Mouse (Mus musculus): ENCODE data around the gene Bspry.
"Not testable (repeated sequence)": the region's sequence is repeated elsewhere in the genome, so short reads cannot be mapped to it uniquely, and the experiment has no call there.

Bspry gene

DNA sequence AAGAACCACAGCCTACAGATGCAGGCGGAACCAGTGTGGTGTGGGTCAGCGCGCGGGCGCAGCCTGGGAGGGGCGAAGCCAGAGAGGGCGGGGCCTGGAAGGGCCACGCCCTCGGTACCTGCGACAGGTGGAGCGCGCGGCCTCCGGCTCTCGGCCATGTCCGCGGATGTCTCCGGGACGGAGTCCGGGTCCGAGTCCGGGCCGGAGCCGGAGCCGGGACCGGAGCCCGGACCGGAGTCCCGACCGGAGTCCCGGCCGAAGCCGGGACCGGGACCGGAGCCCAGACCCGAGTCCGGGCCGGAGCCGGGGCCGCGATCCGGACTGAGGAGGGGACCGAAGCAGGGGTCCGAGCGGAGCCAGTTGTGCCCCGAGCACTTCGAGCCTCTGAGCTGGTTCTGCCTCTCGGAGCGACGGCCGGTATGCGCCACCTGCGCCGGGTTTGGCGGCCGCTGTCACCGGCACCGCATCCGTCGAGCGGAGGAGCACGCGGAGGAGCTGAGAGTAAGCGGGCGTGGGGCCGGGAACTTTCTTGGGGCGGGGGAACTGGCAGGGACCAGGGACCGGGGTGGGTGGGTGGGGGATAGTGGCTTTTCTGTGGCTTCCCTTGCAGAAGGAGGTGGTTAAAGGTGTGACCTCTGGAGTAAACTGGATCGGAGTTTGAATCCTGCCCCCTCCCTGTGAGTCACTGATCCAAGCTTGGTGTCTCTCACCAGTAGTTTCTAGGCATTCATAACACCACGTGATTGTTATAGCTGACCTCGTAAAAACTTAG lies at the start of gene Bspry:
TSS of gene Bspry (plus strand) at position 117 of the 772 bp plus-strand sequence.
- no peak for DNase-seq

DNA sequence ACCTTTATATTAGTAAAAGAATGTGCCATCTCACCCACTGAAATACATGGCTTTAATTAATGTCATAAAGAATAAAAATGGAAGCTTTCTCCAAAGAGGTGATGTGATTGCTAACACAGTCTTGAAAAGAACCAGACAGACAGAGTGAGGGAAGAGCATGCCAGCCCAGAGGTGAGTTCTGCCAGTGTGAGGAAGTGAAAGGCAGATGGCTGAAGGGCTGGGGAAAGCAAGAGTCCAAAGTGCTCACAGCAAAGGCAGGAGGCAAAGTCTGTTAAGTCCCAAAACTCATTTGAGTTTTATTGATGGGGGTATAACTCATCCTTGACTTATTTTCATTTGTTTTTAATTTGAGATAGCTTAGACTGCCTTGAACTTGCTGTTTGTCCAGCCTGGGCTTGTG lies 49.2 kb upstream of the Bspry start:
- no peak for DNase-seq

DNA sequence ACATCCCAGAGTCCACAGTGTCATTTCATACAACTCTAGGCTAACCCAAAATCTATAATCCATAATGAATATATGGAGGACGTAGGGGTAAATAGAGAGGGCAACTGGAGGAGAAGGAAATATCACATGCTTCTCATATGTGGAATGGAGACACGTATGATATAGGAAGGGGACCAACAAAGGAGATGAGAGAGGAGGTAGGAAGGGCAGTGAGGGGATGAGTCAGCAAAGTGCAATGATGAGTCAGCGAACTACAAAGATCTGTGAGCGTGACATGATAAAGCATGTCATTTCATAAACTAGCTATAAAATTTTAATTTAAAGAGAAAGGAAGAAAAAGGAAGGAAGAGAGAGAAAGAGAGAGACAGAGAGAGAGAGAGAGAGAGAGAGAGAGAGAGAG lies 48.3 kb upstream of the Bspry start:
- DNase-seq: no peak

DNA sequence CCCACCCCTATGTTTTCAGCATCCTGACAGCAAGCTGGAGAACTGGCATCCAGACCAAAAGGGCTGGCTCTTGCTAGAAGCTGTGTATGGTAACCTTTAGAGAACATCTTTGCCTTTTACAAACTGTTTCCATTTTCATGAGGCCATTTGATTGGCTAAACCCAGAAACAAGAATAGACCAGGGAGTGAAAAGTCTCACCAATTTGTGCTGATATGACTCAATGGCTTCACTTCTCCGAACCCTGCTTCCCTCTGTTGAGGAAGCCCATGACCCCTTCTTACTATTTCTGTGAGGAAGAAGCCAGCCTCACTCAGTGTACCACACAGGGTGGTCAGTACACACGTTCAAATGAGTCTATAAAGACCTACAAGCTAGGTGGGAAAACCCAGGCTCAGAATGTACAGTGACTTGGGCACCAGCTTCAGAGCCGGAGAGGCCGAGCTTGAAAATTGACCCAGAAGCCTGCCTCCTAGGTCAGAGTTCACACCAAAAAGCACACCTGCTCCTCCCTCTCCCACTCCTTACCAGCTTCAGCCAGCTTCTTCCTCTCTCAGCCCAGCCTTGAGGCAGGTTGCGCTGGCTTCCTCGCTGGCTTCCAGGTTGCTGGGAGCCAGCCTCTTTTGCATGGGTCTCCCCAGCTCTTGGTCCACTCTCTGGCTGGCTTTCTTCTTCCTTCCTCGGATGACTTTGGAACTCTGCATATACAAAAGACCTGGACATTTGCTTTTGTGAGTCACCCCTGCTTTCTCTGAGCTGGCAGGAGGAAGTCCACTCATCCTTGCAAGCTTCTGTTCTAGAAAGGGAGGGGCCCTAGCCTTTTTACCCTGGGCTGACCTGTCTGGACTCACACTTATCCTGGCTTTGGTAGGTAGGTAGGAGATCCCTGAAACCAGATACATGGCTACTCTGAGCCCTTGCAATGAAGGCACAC lies 45.6 kb upstream of the Bspry start:
- DNase-seq: no peak

DNA sequence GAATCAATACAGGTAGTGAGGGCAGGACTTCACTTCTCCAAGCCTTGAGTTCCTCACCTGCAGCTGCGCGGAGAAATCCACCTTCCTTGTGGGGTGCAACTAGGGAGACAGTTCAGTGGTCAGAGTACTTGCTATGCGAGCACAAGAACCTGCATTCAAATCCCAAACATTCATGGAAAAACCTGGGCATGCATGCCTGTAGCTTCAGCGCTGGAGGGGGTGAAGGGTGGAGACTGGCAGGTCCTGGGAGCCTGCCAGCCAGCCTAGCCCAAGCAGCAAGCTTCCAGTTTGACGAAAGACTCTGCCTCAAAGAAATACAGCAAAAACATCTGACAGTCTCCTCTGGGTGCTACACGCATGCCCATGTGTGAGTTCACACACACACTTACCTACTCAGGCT lies 44.8 kb upstream of the Bspry start, which contains the start of gene Rnf183:
TSS of gene Rnf183 (minus strand) at position 172 of the 400 bp plus-strand sequence.
- DNase-seq: no peak

DNA sequence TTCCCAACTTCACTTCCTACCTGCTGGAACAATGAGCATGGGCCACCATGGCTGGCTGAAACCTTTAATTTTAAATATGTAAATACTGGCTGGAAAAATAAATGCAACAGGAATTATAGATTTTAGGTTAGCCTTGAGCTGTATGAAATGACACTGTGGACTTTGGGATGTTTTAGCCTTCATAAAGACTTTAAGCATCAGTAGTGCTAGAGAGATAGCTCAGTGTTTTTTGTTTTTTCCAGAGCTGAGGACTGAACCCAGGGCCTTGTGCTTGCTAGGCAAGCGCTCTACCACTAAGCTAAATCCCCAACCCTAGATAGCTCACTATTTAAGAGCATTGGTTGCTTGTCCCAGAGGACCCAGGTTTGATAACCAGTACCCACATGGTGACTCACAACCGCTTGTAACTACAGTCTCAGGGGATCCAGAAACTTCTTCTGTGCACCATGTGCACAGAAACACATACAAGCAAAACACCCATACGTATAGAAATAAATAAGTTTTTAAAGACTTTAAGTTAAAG lies 42.5 kb upstream of the Bspry start:
- DNase-seq: no peak

DNA sequence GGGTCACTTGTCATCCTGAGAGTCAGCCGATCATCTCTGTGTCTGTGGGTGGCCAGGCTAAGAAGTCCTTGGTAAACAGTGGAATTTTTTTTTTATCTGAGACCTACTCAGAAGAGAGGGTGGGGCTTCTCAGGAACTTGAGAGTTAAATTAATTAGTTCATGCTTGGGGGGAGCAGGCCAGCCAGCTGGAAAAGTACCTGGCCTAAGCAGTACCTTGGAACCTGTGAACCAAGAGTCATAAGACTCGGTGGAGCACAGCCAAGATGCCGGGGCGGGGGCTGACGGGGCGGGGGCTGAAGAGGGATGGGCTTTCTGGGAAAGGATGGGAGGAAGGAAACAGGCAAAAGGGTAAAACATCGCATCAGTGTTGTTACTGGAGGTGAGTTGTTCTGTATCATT lies 42.0 kb upstream of the Bspry start:
- DNase-seq: no peak

DNA sequence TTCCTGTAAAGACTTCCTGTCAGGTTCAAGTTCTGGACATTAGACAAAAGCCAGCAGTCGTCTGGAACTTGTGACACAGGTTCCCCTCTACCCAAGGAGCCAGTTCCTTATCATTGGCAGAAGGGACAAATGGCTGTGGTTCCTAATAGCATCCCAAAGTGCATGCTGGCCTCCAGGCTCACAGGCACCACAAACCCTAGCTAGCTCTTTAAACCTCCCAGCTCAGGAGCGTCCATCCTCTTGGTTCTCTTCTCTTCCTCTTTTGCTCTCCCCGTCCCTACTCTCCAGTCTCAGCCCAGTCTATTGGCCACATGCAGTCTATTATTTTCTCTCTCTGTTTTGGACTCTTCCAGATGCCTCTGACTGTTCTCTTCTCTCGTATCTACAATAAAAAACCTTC lies 40.1 kb upstream of the Bspry start:
- no peak for DNase-seq

DNA sequence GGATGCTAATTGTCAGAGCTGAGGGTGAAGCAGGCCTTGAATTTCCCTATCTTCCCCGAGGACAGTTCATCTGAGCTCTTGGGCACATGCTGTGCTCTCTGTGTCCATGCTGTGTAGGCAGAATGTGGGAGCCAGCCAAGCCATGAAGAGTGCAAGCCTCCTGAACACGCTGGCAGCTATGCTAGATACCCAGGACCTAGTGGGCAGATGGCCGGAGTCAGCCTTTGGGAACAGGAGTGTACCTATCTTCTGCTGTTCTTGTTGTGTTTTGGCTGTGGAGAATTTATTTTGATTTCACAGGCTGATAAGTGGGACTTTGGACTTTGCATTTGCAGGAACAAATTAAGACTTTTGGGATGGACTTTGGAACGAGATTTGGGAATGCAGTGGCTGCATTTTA lies 39.3 kb upstream of the Bspry start:
- DNase-seq: no peak

DNA sequence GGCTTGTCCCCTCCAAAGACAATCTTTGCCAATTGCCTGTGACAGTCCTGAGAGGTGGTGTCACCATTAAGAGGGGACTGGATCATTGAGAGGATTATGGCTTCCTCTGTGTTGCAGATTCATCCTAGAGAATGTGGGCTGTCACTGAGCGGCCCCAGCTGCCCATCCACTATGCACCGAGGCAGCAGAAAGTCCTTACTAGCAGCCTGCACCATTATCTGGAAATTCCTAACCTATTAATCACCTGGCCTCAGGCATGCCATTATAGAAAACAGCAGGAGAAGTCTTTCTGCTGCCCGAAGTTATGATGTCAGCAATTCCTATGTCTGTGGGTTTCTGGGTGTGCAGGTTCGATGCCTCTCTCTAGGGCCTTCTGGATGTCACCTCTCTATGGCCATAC lies 38.9 kb upstream of the Bspry start:
- DNase-seq: no peak

DNA sequence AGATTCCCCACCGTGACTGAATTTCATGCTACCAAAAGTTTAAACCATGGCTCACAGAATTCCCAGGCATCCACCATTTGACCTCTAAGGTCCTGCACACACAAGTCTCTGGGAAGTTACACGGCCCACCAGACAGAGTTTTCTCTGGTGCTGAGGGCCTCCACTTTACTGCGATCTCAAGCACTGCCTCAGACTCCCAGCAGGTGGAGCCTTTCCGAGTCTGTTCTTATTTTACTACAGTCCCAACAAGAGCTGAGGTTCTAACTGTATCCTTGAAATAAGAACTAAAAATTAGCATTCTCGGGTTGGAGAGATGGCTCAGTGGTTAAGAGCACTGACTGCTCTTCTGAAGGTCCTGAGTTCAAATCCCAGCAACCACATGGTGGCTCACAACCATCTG lies 24.9 kb upstream of the Bspry start:
- peak; percentile 35 for DNase-seq

DNA sequence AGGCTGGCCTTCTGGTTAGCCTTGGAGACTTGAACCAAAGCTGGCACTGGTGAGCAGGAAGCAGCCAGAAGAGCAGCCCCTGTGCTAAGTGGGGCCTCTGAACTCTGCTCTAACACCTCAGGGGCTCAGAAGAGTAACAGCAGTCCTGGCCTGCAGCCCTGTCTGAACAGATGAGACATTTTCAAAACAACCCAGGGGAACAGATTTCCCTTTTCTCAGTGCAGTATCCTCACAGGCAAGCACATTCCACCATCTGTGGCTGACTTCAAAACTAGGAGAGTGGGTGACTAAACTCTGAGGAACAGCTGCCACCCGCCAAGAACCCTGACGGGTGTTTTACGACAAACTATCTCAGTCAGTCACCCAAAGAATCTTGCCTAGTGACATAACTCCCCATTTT lies 20.8 kb upstream of the Bspry start:
- peak; percentile 11 for DNase-seq

DNA sequence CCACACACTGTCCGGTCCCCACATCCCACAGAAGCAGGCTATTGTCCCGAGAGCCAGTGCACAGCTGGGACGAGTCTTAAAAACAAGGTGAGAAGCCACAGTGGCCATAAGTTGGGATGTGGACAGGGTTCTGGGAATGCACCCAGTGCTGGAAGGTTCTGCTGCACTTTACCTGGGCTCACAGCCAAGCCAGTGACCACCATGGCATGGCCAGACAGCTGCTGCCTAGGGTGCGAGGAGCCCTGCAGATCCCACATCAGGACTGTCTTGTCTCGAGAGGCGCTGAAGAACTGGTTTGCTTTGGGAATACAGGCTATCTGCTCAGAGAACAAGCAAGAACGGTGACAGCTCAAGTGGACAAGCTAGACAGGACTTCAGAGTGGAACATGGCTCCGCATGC lies 19.5 kb upstream of the Bspry start:
- no peak for DNase-seq

DNA sequence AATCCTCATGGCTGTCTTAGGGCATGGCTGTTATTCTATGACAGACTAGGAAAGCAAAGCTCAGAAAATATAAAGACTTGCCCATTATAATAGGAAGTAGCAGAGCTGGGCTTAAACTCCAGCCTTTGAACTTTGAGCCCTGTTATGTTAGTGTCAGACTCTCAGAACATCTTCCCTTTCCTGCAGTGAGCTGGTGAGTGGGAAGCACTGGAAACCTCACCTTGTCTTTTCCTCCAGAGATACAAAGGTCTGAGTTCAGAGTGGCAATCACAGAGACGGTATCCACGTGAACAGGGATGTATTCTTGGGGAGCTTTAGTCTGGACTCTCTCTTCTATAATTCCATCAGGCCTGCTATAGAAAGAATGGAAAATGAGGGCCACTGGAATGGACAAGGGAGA lies 16.7 kb upstream of the Bspry start:
- no peak for DNase-seq

DNA sequence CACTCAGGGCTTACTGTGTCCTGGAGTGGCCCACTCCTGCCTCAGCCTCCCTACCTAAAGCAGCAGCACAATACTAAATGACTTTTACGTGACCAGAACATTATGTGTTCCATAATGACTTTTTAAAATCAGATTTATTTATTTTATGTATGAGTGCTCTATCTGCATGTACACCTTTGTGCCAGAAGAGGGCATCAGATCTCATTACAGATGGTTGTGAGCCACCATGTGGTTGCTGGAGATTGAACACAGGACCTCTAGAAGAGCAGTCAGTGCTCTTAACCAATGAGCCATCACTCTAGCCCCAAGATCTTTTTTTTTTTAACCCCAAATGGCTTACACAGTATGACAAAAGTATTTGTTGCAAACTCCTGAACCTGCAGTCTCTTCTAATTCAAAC lies 11.7 kb upstream of the Bspry start:
- DNase-seq: no peak

DNA sequence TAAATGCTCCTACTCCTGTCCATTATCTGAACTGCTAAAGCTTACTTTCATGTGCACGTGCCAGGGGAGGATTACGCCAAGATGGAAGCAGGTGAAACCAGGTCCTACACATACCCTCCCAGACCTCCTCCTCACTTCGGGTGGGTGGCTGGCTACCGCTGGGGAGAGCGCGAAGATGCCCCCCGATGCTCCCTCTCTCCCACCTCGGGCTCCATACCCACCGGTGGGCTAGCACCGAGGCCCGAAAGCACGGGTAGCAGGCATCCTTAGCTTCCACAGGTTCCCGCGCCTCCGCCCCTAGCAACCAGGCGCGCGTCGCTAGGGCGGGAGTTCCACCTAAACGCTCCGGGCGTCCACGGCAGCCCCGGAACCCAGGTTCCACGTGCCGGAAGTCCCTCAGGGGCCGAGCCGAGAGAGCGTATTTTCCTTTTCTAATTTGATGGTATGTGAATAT lies 9.2 kb upstream of the Bspry start, which contains the start of gene Wdr31:
TSS of gene Wdr31 (minus strand) at position 299 of the 454 bp plus-strand sequence.
- peak; percentile 88 for DNase-seq

DNA sequence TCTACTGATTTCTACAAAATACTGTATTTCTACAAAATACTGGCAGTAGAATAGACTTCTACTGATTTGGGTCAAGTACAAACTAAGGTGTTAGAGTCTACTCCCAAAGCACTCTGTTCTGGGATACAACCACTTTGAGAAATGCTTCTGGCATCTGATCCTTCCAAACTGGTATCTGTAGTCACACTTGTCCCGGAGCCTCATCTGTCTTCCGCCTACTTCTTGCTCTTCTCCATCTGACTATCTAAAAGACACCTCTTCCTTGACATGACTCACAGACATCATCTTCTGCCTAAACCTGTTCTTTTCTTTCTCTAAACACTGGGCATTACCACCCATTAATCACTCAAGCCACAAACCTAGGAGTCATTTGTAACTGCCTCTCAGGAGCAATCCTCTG lies 7.8 kb upstream of the Bspry start:
- DNase-seq: no peak

DNA sequence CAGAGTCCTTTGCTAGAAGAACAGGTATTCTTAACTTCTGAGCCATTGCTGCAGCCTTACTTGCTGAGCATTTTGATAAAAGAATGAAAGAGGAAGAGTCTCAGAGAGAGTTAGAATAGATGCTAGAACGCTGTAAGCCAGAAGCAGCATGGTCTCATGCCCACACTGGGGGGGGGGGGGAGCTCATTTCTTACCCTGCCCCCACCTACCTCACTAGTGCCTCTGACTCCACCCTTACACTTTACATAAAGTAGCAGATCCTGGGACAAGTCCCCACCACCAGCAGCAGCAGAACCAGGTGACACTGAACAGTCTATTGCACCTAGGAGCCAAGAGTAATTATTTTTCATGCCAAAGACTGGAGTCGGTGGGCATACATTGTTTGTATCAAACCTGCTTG lies 4.7 kb upstream of the Bspry start:
- DNase-seq: no peak

DNA sequence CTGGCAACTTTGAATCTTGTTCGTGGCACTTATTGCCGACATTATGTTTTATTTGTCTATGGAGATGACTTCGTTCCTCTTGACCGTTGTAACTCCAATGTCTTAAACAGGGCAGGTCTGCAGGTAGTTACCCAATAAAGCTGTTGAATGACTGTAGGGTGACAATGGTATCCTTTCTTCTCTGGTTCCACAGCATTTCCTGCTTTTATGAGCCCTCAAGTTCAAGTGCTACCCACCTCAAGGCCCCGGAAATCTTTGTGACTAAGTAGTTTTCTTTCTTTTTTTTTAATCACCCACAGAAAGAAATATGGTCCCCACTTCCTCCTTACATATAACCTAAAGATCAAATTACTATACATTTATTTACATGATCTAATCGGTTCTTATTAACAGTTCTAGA lies 4.1 kb upstream of the Bspry start:
- no peak for DNase-seq

DNA sequence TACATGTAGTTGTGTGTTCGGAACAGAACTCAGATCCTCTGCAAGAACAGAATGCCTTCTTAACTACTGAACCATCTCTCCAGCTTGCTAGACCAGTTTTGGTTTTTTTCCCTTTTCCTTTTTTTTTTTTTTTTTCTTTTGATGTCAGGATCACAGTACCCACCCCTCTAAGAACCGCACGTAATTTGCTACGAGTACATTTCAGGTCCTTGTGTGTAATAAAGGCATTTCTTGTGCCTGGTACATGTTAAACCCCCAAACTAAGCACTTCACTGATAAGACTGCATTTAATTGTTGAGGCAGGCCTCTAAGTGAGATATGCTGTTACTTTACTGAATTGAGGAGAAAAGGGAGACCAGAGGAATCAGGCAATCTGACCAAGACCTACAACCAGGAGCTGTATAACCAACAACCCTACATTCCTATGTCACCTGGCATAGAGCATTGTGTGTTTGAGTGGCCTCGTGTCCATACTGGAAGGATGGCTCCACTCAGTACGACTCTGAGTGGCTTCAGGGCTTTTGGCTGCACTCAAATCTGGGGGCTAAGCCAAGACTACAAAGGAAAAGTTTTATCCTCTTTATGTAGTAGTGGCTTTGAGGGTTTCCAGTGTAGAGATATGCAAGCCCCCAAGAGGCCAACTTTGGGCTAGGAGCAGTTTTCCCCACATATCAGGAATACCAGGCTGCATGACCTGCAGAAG lies 2.2 kb upstream of the Bspry start:
- no peak for DNase-seq

DNA sequence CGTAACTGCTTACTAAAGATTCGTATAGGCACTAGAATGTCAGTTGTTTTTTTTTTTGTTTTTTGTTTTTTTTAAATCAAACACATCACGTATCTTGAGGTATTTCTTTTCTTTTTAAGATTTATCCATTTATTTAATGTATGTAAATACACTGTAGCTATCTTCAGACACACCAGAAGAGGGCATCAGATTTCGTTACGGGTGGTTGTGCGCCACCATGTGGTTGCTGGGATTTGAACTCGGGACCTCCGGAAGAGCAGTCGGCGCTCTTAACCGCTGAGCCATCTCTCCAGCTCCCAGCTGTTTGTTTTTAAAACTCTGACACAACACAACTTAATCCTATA lies 288 bp upstream of the Bspry start:
- not testable (repeated sequence) for DNase-seq

DNA sequence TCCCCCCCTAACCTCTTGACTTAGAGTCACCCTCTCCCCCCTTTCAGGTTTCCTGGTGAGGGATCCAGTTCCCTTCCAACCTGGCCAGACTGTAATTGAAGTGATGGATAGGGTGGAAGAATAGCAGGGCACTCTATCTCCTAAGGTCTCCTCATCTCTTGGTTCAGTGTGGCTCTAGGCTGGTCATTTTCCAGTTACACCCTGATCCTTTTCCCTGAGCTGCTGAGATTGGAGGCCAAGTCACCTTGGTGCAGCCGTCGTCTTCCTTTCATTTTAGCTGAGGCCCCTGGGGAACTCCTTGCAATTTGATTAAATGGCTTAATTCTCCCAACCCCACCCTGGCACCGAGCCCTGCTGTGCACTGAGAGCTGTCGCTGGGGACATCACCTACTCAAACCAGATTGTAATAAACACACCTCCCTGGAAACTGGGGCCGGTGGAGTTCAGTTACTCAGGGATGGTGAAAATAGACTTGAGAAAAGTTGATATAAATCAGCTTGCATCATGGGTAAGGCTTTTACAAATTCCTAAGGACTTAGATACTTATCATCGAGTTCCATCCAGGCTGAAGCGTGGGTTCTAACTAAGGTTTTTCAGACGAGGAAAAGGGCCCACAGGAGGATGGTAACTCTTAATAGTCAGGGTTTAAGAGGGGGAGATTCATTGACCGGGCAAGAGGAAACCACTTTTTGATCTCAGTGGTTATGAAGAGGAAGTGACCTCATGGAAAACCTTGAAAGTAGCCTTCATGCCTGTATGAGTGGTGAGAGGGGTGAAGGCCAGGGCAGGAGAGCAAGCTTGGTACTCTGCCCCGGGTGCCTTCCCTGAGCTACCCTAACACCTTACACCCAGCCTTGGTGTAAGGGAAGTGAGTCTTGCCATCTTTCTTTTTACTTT lies 1.1 kb downstream of the Bspry start:
- DNase-seq: no peak

Data from right cerebral cortex, postnatal 4 days (tissue).